Mouse (Mus musculus) ES-E14 (cell line): ENCODE data around the gene Slc25a40.

Experiments
- CHD2 ChIP-seq: IDR thresholded peaks from 2 replicates; pipeline ENCODE4 v1.6.1; 2014; ENCODE audit warnings: mild to moderate bottlenecking, low read depth, low read length, inconsistent platforms
- HCFC1 ChIP-seq: IDR thresholded peaks from 2 replicates; pipeline ENCODE4 v1.6.1; 2012; ENCODE audit warnings: low read length, inconsistent platforms, borderline replicate concordance; ENCODE audit not compliant: insufficient read depth
- MAFK ChIP-seq: IDR thresholded peaks from 2 replicates; pipeline ENCODE4 v1.6.1; 2014; ENCODE audit warnings: mild to moderate bottlenecking, low read depth, low read length, inconsistent platforms; ENCODE audit not compliant: insufficient read depth
- ZNF384 ChIP-seq: IDR thresholded peaks from 2 replicates; pipeline ENCODE4 v1.6.1; 2012; ENCODE audit warnings: low read depth, low read length, inconsistent platforms

- TF ChIP-seq HCFC1 (no peak), CHD2 (no peak), MAFK (no peak), ZNF384 (no peak)
Measured at GRCm38 (mm10) chr5:8397587-8398249, 24.9 kb upstream of the Slc25a40 start.
